Mouse (Mus musculus) CD4-positive helper T cell, adult 2 months (primary cell): ENCODE data around the gene Slc6a11.

ENCODE experiments used
- DNase-seq: peaks from one replicate; pipeline ENCODE4 v3.0.0-alpha.2; 2012; ENCODE audit warnings: low read depth, missing footprints, low spot score

Slc6a11 gene

DNA sequence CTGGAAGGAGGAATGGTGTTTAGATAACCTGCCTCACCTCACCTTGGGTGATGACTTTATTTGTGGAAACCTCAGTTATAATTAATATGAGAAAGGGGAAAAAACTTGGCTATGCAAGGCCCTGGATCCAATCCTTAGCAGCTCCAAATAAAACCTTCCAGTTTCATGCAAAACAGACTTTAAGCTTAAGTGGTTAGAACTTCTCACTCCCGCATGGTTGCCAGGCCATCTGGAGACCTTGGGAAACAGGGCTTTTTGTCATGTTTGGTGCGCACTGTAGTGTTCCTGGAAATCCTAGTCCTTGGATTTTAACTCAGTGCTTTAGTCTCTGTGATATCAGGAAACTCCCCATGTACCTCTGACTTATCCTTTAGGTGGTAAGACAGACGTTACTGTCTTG is 47.1 kb downstream of the Slc6a11 start:
- no peak for DNase-seq

DNA sequence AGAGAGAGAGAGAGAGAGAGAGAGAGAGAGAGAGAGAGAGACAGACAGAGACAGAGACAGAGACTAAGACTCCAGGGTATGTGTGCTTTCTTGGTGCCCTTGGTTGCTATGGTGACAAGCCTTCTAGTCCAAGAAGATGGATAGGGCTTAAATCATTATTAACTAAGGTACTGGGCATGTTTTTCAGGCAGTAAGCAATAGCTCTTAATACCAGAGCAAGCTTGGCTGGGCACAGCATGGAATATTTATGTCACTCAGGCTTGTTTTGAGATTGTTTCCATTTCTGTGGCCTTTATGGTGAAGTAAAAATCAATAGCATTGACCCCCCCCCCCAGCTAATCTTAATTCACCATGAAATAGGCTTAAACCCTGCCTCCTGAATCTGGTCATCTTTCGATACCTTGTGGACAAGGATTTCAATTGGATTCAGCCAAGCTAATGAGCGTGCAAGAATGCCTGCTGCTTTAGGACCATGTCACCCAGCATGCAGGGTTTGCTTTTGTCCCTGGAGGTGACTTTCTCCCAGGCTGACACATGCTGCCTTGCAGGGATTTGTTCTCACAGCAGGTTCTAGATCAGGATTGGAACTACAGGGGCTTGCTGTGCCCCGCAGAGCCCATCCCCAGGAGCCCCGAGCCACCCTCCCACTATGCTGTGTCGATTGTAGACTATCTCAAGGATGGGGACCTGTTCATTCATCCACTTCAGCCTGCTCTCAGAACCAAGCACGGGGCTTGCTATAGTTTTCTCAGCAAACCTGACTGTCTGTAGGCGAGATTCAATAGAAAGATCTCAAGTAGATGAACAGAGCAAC is 51.5 kb downstream of the Slc6a11 start:
- DNase-seq, result no peak

DNA sequence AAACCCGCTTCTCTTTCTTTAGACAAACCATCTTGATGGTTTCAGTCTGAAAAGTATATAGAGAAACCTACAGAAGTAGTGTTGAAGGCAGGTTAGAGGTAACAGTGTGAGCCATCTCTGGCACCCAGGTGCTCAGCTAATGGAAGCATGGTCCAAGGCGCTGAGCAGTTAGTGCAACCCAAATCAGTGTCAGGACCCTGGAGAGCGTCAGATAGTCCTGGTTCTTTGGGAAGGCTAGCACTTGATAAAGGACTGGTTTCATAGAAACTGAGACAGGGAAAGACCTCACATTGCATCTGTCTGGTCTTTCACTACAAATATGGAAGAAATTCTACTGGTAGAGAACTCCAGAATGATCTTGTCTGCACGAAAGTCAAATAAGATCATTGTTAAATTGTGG is 56.1 kb downstream of the Slc6a11 start:
- DNase-seq, result no peak

DNA sequence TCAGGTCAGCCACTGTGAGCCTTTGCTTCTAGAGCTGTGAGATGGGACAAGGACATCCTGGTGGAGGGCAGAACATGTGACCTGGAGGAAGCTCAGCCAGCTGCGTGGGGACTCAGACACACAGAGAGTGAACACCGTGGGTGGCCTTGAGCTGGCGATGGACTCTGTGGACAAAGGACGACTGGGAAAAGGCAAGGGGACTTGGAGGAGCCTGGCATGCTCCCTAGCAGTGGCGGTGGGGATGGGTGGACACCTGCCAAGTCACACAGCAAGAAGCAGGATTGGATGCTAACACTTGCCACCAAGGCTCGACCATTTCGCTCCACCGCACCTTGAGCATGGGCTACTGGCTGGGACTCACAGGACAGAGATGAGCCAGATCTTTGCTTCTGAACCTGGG is 57.8 kb downstream of the Slc6a11 start:
- DNase-seq, result no peak

DNA sequence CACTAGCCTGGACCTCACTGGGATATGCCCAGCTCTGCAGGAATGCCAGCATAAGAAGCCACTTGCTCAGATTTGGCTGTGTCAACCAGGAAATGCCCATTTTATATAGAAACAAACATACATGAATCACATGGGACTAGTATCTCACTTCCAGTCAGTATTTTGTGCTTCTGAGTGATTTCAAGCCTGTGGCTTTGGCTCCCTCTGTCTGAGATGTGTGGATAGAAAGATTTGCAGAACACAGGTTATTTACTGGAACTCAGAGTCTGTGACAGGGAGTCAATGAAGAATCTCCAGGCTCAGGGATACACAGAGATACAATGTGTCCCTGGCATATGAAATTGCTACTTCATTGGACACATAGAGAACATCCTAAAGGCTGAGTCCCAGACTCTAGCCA is 65.0 kb downstream of the Slc6a11 start:
- DNase-seq, result no peak

DNA sequence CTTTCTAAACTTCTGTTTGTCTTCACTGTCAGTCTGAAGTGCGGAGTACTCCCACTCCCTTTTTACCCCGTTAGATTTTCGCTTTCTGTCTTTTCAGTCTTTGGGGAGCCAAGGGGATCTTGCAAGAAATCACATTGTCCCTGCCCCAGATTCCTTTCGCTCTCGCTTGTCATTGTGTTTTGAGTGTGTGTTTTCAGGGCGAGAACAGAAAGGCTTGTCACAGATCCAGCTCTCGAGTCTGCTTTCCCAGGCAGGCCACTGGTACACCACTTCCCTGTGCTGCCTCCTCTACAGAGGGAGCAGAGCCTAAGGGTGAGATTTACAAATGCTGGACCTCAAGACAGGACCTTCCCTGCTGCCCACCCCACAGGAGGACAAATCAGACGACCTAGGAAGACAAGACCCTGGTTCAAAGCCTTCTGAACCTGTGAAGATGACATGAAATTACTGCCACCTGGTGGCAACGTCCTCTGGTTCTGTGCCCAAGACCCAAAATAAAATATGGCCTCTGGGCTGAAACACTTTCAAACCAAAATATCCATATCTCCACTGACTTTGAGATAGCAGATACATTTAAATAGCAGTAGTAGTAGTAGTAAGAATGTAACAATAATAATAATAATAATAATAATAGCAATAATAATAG is 68.3 kb downstream of the Slc6a11 start:
- DNase-seq, result no peak

DNA sequence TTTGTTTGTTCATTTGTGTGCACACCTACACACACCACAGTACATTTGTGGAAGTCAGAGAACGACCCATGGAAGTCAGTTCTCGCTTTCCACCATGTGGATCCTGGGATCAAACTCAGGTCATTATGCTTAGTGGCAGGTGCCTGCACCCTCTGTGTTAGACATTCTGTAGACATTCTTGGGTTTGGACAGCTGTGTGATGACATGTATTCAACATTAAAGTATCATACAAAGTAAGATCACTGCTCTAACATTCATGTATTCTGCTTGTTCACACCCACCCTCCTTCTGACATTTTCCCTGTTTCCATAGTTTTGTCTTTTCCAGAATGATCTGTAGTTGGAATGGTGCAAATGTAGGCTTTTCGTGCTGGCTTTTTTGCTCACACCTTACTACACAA is 73.5 kb downstream of the Slc6a11 start:
- DNase-seq, result no peak

DNA sequence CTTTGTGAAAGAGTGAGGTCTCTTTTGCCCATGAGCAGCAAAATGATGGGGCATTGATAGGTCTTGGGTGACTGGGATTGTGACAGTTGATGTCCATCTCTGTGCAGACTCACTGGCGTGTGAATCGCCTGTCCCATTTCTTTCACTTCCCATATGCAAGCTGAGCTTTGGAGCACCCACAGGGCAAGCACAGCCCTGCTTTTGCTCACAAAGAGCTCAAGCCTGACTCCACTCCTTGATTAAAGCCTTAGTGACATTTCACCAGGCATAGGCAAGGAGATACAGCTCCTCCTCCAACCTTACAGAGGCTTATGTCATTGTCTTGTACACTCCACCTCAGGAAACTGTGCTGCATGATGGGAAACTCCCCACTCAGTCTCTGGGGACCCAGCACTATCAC is 77.3 kb downstream of the Slc6a11 start:
- no peak for DNase-seq

DNA sequence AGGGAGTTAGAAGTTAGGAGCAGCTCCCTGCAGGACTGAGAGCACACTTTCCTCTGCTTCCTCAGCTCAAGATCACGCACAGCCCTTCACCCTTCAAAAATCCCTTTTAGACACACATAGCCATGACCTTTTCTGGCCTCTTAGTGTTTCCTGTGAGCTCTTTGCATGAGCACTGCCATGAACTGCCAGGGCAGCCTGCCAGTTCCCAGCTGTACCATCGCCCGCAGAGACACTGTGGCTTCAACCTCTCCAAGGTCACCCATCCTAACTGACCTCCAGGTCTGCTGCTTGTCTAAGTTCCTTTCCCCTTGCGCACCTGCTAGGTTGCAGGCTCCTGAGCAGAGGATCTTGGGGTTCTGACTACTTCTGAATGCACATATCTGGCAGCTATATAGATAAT is 83.4 kb downstream of the Slc6a11 start:
- no peak for DNase-seq

DNA sequence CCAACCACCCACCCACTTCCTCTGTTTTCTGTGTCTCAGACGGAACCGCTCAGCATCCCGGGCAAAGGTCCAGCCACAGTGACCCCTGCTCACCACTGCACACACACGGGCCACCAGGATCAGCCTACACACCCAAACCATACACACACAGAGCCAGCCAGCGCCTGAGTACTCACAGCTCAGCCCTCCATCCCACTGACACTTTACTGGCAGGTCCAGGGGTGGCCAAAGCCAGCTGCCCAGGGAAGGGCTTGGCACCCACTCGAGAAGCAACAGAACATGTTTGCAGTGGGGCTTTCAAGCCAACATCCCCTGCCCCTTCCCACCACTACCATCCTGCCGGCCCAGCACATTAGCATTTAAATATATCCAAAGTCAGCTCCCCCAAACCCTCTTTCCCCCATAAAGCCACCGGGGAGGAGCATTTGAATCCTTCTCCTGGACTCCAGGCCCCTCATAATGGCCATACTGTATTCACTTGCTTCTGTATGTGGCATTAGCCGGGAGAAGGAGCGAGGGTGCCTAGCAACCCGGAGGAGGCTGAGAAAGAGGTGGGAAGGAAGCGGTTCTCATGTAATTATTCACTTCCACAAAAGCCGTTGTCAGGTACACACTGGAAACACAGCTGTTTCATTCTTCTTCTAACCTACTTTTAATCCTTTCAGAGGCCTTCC is 85.8 kb downstream of the Slc6a11 start:
- no peak for DNase-seq

DNA sequence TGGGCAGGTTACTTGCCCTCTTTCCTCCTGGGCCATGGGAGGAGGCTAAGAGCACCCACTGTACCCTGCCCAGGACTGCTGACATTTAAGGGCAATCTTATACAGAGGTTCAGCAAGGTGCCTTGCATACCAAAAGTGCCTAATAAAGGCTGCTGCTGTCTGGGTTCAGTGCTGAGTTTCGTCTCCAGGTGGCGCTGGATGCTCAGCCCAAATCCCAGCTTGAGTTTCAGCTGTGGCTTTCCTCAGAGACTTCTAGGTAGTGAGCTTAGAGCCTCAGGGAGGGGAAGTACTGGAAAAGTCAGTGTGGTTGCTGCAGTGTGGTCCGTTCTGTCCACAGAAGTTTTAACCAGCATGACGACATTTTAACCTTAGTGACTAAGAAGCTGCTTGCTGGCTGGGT is 93.4 kb downstream of the Slc6a11 start:
- no peak for DNase-seq

DNA sequence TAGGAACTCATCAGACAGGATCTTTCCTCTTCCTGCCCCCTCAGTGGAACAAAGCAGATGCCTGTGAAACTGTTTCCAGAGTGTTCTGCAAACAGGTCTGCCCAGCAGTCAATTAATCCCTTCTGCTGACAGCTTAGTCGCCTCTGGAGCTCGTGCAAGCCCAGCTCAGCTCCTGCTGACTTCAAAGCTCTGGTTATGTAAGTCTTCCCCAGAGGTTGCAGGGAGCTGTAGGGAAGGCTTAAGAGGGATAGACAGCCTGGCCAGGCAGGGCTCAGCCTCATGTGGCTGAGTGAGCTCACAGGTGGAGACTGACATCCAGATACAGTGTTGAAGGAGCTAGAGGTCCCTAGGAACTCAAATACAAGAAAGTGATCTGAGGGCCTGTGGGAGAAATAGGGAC is 96.3 kb downstream of the Slc6a11 start:
- DNase-seq, result no peak

DNA sequence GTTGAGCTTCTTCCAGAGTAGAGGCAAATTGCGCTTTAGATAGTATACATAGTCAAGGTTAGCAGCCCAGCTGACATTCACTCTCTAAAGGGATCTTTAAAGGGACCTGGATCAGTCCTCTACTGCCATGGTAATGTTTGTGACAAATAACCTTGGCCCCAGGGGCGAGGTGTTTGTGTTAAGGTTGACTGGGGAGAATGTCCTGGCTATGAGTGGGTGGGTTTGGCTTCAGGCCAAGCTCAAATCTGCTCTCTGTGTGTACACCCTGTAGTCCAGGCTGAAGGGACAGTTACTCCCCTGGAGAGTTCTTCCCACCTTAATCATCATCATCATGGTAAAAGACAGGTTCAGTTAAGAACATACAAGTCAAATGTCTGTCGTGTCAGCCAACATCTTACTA is 97.2 kb downstream of the Slc6a11 start:
- DNase-seq, result no peak

DNA sequence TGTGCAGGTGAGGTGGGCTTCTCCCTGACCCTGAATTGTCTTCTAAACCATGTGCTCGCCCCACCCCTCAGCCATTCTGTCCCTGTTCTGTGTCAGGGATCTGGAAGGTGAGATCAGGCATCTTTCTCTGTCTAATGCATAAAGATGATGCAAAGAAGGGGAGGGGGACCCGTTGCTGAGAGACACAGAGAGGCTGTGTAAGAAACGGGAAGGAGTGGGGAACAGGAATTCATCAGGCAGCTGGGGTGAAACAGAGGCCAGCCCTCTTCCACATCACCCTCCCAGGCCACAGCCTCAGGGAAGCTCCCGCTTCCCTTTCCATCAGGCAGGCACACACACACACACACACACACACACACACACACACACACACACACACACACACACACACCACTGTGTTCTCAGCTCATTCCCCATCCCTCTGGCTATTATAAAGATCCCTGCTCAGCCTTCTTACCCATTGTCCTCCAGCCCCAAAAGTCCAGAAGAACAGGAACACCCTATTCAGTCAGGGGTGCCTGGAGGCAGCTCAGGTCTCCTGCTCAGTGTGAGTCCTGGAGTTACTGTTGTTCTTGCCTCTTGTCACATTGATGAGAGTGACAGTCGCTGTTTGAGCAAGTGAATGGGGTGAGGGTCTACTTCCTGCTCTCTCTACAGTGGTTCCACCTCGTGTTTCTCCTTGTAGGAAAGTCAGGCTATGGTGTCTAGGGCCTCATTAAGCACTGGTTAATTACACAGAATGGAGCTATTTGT is 108.0 kb downstream of the Slc6a11 start:
- DNase-seq, result no peak

DNA sequence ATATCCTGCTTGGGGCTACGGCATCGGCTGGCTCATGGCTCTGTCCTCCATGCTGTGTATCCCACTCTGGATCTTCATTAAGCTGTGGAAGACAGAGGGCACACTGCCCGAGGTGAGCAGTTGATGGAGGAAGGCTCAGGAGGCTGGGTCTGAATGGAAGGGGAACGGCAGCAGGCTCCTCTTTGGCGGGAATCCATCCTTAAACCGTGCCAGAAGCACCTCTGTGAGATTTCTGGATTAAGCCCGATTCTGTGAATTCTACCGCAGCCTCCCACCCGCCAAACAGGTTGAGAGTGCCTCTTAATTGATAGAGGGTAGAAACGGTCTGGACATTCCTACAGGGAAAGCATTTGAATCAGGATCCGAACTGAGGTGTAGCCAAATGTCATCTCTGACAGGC is 114.6 kb downstream of the Slc6a11 start:
- DNase-seq, result no peak

DNA sequence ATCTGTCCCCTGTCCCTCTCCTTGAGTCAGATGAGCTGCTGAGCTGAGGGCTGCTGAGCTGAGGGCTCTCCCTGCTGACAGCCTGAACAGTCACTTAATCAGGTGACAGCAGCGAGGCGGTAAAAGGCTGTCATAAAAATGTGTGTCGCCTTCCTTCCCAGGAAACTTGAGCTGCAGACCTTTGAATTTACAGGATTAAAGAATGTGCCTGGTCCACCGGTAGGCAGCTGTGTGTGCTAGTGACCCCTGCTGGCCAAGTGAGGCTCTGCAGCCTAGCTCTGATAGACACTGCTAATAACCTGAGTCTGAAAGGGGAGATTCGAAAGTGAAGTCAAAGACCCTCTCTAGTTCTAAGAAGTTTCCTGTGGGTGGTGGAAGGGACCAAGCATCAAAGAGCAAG is 119.3 kb downstream of the Slc6a11 start:
- peak; percentile 34 for DNase-seq

DNA sequence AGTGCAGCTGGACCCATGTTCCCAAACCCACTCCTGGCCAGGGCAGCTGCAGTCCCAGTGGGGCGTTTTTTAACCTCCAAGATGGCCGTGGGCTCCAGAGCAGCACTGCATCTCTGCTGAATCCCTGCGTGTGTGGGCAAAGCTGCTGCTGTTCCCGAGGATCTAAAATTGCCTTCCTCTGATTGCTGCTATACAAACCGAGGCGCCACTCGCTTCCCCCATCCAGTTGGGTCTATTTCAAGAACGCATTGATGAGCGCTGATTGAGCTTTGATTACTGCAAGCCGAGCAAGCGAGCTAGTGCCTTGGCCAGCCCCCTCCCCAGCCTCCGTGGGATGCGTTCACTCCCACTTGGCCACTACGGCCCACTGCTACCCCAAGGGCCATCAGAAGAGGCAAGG is 123.9 kb downstream of the Slc6a11 start:
- DNase-seq, result no peak

DNA sequence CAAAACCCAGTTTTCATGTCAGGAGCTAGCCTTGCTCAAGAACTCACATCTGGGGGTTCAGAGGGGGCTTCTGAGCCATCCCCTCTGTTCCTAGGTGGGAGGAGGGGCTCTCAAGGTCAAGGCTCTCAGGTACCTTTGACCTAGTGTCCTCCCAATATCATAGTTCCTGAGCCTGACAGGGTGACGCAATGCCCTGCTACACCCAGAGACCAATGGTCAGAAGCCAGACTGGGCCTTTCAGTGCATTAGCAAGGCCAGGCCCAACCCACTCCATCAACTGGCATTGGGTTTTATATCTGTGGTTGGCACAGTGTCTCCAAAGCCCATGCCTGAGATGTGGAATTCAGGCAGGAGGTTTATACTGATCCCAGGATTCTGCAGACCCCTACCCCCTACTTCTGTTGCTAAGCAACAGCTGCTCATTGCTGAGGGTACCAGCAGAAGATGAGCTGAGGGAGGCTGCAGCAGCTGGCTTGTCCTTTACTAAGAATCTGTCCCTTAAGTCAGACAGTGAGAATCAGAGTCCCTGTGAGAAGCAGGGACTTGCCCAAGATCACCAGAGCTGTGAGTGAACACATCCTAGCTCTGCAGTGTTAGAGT is 126.8 kb downstream of the Slc6a11 start:
- no peak for DNase-seq

DNA sequence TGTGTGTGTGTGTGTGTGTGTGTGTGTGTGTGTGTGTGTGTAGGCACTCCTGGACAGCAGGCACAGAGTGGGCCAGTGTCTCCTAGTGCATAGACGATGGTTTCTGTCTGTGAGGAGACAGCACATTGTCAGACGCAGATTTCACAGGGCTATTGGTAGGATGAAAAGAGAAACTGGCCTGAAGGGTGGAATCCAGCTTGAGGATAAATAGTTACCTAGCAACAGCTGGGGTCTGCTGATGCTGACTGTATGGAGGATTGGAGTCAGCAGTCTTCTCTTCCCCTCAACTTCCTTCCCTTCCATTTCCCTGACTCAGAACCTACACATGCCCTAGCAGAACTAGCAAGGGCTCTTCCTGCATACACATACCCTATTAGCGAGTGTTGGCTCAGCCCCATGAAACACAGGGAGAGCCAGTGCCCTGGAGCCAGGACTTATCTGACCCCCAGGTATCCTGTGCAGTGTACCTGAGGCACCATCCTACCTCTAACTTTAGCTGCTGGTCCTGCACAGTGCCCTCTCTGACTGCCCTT is 127.7 kb downstream of the Slc6a11 start:
- DNase-seq, result no peak

DNA sequence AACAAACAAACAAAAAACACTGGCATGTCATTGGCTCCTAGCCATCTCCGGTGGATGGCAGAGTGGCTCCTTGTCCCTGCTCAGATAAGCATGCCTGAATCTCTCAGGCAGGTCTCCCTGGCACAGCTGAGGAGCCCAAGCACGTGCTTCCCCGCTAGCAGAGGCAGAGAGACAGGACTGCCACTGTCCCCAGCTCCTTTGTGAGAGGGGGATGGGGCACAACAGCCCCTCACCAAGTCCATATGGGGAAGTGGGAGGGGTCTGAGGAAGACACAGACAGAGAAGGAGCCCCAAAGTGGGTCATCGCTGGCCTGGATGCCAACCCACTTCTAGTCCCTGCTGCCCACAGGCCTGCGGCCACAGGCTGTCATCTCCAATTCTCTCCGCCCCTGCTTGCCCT is 130.6 kb downstream of the Slc6a11 start:
- no peak for DNase-seq

DNA sequence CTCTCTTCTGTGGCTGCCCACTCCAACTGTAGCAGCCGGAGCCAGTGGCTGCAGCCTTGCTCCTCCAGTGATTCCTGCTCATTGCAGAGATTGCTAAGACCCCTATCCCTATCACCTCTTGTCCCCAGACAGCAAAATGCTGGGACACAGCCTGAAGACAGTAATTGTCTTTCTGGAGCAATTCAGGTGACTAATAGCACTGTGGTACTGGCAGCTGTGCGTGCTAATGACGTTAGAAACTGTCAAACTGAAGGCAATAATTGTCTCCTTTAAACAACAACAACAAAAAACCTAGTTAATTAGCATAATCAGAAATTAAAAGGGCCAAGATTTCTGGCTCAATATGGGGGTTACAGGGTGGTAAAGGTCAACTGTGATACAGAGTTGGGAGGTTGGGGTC is 133.0 kb downstream of the Slc6a11 start:
- no peak for DNase-seq

DNA sequence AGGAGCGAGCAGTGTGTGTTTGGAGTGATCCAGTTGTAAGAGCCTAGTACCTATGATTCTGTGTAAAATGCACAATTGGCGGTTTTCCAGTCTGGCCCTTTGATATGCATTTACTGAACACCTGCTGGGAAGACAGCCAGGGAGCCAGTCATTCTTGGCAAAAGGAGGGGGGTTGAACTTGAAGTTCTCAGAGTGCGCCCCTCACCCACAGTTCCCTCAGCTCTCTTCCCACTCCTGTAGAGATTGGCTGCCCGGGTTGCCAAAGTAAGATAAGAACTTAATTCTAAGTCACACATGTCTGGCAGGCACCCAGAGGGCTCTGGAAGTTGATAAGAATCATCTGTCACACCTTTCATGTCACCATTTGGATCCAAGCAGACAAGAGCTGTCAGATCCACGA is 133.4 kb downstream of the Slc6a11 start:
- DNase-seq, result no peak
